Comparison of ENCODE assay signal across 8 mouse cellular contexts in genomic region chr2:142900862-142901805, GRCm38 (mm10). TPM values are rescaled to one million over a fixed set of nuclear protein-coding genes. Genes with fewer than 3 reads are reported as not detected.
DNase-seq lines count a peak whose midpoint lies in the region; ATAC-seq lines count a peak whose summit lies in the region.

Gene Kif16b (minus strand): TSS chr2:142901531.

- peak within 1 kb of the TSS; percentile 67 for H3K4me2 ChIP-seq in kidney, embryonic 15.5 days

- peak; percentile 88 for ATAC-seq in erythroblast, adult 5-6 weeks (replicated peaks; ENCODE audit: low FRiP score, poor library complexity, severe bottlenecking)
- ATAC-seq in kidney, embryonic 15.5 days (replicated peaks; ENCODE audit: low FRiP score): peak; percentile 96
- ATAC-seq in monocyte, adult 5-6 weeks (replicated peaks; ENCODE audit: insufficient number of reproducible peaks, low FRiP score, low TSS enrichment, poor library complexity, severe bottlenecking): peak; percentile 77

- H3K4me3 ChIP-seq in heart, embryonic 10.5 days: peak within 1 kb of the TSS; percentile 84
- peak within 1 kb of the TSS; percentile 69 for H3K4me3 ChIP-seq in kidney, embryonic 15.5 days (replicated peaks)

- peak; percentile 97 for DNase-seq in A20 (ENCODE audit: low read depth, low spot score)
- peak; percentile 96 for DNase-seq in brain, adult 2 months (ENCODE audit: low read depth, low spot score)
- peak; percentile 97 for DNase-seq in heart, embryonic 10.5 days (ENCODE audit: low spot score)
- peak; percentile 95 for DNase-seq in liver
- DNase-seq in spleen, postnatal 4 days (ENCODE audit: low spot score in 2 of 2): peak; percentile 92 to 96

- H3K9ac ChIP-seq in kidney, embryonic 15.5 days: peak within 1 kb of the TSS; percentile 65

- H3K4me1 ChIP-seq in heart, embryonic 10.5 days: peaks cover 7% of the 10 kb centered on the region
- H3K4me1 ChIP-seq in kidney, embryonic 15.5 days: peaks cover 17% of the 10 kb centered on the region

- WGBS in heart, embryonic 10.5 days: 2% methylated on average over 64 of the region's 64 CpGs
- under 1% methylated on average over 62 of the region's 64 CpGs for WGBS in kidney, embryonic 15.5 days

- no peaks in the 10 kb centered on the region for H3K36me3 ChIP-seq in heart, embryonic 10.5 days
- H3K36me3 ChIP-seq in kidney, embryonic 15.5 days: no peaks in the 10 kb centered on the region

- peak within 1 kb of the TSS; percentile 93 for H3K27ac ChIP-seq in heart, embryonic 10.5 days
- peak within 1 kb of the TSS; percentile 85 for H3K27ac ChIP-seq in kidney, embryonic 15.5 days

- H3K27me3 ChIP-seq in heart, embryonic 10.5 days (ENCODE audit: insufficient read depth, poor library complexity, severe bottlenecking): no peaks in the 10 kb centered on the region
- H3K27me3 ChIP-seq in kidney, embryonic 15.5 days: no peaks in the 10 kb centered on the region

- H3K9me3 ChIP-seq in heart, embryonic 10.5 days: no peaks in the 10 kb centered on the region
- no peaks in the 10 kb centered on the region for H3K9me3 ChIP-seq in kidney, embryonic 15.5 days (replicated peaks)

RNA-seq across cellular contexts. Expression of gene Kif16b, which starts in this region (rescaled TPM):
- total RNA-seq in erythroblast, adult 5-6 weeks (2015; ENCODE audit: low replicate concordance): 2.1 and 15.0 TPM in 2 replicates
- 2.0 and 4.2 TPM in 2 replicates for total RNA-seq in erythroblast, adult 5-6 weeks (2017; ENCODE audit: low replicate concordance)
- polyA plus RNA-seq in heart, embryonic 10.5 days (2016; fragmentation: Nextera tagmentation; extraction: Ambion mirVana): 9.6 and 10.9 TPM in 2 replicates
- polyA plus RNA-seq in kidney, embryonic 15.5 days (2015; fragmentation: Nextera tagmentation; extraction: Ambion mirVana): 15.1 and 17.0 TPM in 2 replicates
- 17.0 to 32.0 TPM (median 18.8 TPM) in 3 replicates for total RNA-seq in monocyte, adult 5-6 weeks (2017)

Comparison
In these comparisons a context has a peak if more than half of its experiments do, and no peak if none do; other contexts are left out.
1. Peak in every context shown above with its lines: DNase-seq, ATAC-seq, H3K4me3 ChIP-seq and H3K27ac ChIP-seq.